Mouse (Mus musculus) small intestine, adult 2 months (tissue): ENCODE results near the gene BC004004.

Experiments
- CTCF ChIP-seq: fragments of 200-500 bp; IDR thresholded peaks from 2 replicates; pipeline ENCODE4 v1.5.1; 2012; ENCODE audit warnings: low read depth, mild to moderate bottlenecking, control low read depth, inconsistent platforms, low read length, moderate library complexity, mixed read lengths; ENCODE audit not compliant: insufficient replicate concordance, insufficient read length; ENCODE audit errors: extremely low read depth
- POLR2A ChIP-seq: fragments of 200-500 bp; IDR thresholded peaks from 2 replicates; pipeline ENCODE4 v1.6.1; 2012; ENCODE audit warnings: low read depth, mild to moderate bottlenecking, control low read depth, inconsistent platforms, low read length, moderate library complexity

GRCm38 (mm10) chr17:29303856-29304255 is 35.3 kb downstream of the BC004004 start:
- no peak for TF ChIP-seq CTCF
- TF ChIP-seq POLR2A = no peak
